Mouse (Mus musculus) CH12.LX (cell line): ENCODE results near the gene Tpk1. TPM values are rescaled to one million over a fixed set of nuclear protein-coding genes. Genes with fewer than 3 reads are reported as not detected.
A peak's percentile ranks its signal among the peaks of the same experiment; 100 is the strongest.

Source experiments
- DNase-seq: peaks from one replicate; pipeline ENCODE4 v3.0.0-alpha.2; 2013; ENCODE audit errors: extremely low read depth
- H3K27ac ChIP-seq: 2 replicates; pipeline ENCODE4 v1.5.1; 2012; ENCODE audit warnings: low read depth, mild to moderate bottlenecking, control low read depth, moderate library complexity; ENCODE audit not compliant: insufficient read depth
- H3K27me3 ChIP-seq: replicated peaks from 2 replicates; pipeline ENCODE3; 2012; ENCODE audit warnings: inconsistent platforms
- H3K36me3 ChIP-seq, 2 experiments: replicated peaks in 1 of 2; 2 replicates each; pipeline versions ENCODE3 to v1.6.1; 2012; ENCODE audit warnings: inconsistent platforms in 1 of 2, low read length in 1 of 2, mild to moderate bottlenecking in 1 of 2, mixed read lengths in 1 of 2, moderate library complexity in 1 of 2; ENCODE audit not compliant: control insufficient read depth in 1 of 2, insufficient read depth in 1 of 2
- H3K4me1 ChIP-seq, 2 experiments: 2 replicates each; pipeline ENCODE4 v1.6.1; 2012; ENCODE audit warnings: inconsistent platforms in 1 of 2, moderate library complexity in 1 of 2; ENCODE audit not compliant: insufficient read depth in 2 of 2, control insufficient read depth in 1 of 2
- H3K4me2 ChIP-seq: 2 replicates; pipeline ENCODE4 v1.6.1; 2012; ENCODE audit warnings: low read depth, mild to moderate bottlenecking, control low read depth; ENCODE audit not compliant: poor library complexity, insufficient read depth, severe bottlenecking
- H3K4me3 ChIP-seq, 3 experiments: fragments of 150-350 bp in 1 of 3; sonication (generic) in 1 of 3; replicated peaks in 1 of 3; 2 replicates each; pipeline versions ENCODE3 to v1.5.1; 2011 to 2012; ENCODE audit warnings: low read depth in 2 of 3, low read length in 2 of 3, mild to moderate bottlenecking in 2 of 3, moderate library complexity in 2 of 3, control low read depth in 1 of 3, improper control_type of control experiment in 1 of 3, inconsistent platforms in 1 of 3, mixed read lengths in 1 of 3; ENCODE audit not compliant: poor library complexity in 1 of 3
- H3K79me2 ChIP-seq: replicated peaks from 2 replicates; pipeline ENCODE4 v1.6.1; 2012; ENCODE audit warnings: mild to moderate bottlenecking, moderate library complexity; ENCODE audit not compliant: control insufficient read depth, poor library complexity, insufficient read depth, severe bottlenecking; ENCODE audit errors: extremely low read depth
- H3K9ac ChIP-seq: 2 replicates; pipeline ENCODE4 v1.6.1; 2012; ENCODE audit warnings: low read depth, mild to moderate bottlenecking, control low read depth, moderate library complexity; ENCODE audit not compliant: insufficient read depth
- H3K9me3 ChIP-seq: replicated peaks from 2 replicates; pipeline ENCODE3; 2012; ENCODE audit warnings: low read length, inconsistent platforms, mixed read lengths
- BHLHE40 ChIP-seq: IDR thresholded peaks from 2 replicates; pipeline ENCODE4 v1.6.1; 2011; ENCODE audit warnings: mild to moderate bottlenecking, low read depth, low read length, improper control_type of control experiment
- CHD1 ChIP-seq: IDR thresholded peaks from 2 replicates; pipeline ENCODE4 v1.6.1; 2012; ENCODE audit warnings: low read depth, low read length, improper control_type of control experiment, inconsistent platforms
- CHD2 ChIP-seq: IDR thresholded peaks from 2 replicates; pipeline ENCODE4 v1.6.1; 2011; ENCODE audit warnings: low read length, improper control_type of control experiment
- CTCF ChIP-seq, 2 experiments: IDR thresholded peaks in 1 of 2; conservative IDR thresholded peaks in 1 of 2; 2 replicates each; pipeline ENCODE4 v1.5.1; 2011 to 2012; ENCODE audit warnings: low read depth in 2 of 2, low read length in 2 of 2, improper control_type of control experiment in 1 of 2, inconsistent platforms in 1 of 2, mild to moderate bottlenecking in 1 of 2, moderate library complexity in 1 of 2
- E2F4 ChIP-seq: IDR thresholded peaks from 2 replicates; pipeline ENCODE4 v1.6.1; 2011; ENCODE audit warnings: low read depth, low read length, improper control_type of control experiment; ENCODE audit not compliant: insufficient replicate concordance
- ELF1 ChIP-seq: IDR thresholded peaks from 2 replicates; pipeline ENCODE4 v1.6.1; 2014; ENCODE audit warnings: low read depth, mild to moderate bottlenecking, inconsistent platforms, low read length, improper control_type of control experiment
- EP300 ChIP-seq: IDR thresholded peaks from 2 replicates; pipeline ENCODE4 v1.6.1; 2011; ENCODE audit warnings: low read length, improper control_type of control experiment
- HCFC1 ChIP-seq: IDR thresholded peaks from 2 replicates; pipeline ENCODE4 v1.6.1; 2012; ENCODE audit warnings: low read depth, mild to moderate bottlenecking, inconsistent platforms, low read length, improper control_type of control experiment
- JUN ChIP-seq: IDR thresholded peaks from 2 replicates; pipeline ENCODE4 v1.6.1; 2011; ENCODE audit warnings: low read depth, mild to moderate bottlenecking, low read length, improper control_type of control experiment, moderate library complexity; ENCODE audit not compliant: insufficient read depth
- JUND ChIP-seq: conservative IDR thresholded peaks from 2 replicates; pipeline ENCODE4 v1.6.1; 2011; ENCODE audit warnings: low read depth, low read length, improper control_type of control experiment
- KAT2A ChIP-seq: IDR thresholded peaks from 2 replicates; pipeline ENCODE4 v1.6.1; 2012; ENCODE audit warnings: low read length, improper control_type of control experiment, inconsistent platforms; ENCODE audit not compliant: insufficient replicate concordance
- MAFK ChIP-seq: IDR thresholded peaks from 2 replicates; pipeline ENCODE4 v1.6.1; 2011; ENCODE audit warnings: low read length, improper control_type of control experiment; ENCODE audit not compliant: insufficient replicate concordance
- MXI1 ChIP-seq: IDR thresholded peaks from 2 replicates; pipeline ENCODE4 v1.6.1; 2011; ENCODE audit warnings: mild to moderate bottlenecking, low read depth, low read length, improper control_type of control experiment
- NELFE ChIP-seq: IDR thresholded peaks from 2 replicates; pipeline ENCODE4 v1.6.1; 2011; ENCODE audit warnings: low read depth, low read length, improper control_type of control experiment
- NRF1 ChIP-seq: IDR thresholded peaks from 2 replicates; pipeline ENCODE4 v1.6.1; 2014; ENCODE audit warnings: low read depth, mild to moderate bottlenecking, inconsistent platforms, low read length, improper control_type of control experiment, moderate library complexity
- PAX5 ChIP-seq: IDR thresholded peaks from 2 replicates; pipeline ENCODE4 v1.6.1; 2012; ENCODE audit warnings: low read length, inconsistent platforms, mixed read lengths
- POLR2A ChIP-seq: IDR thresholded peaks from 2 replicates; pipeline ENCODE4 v1.6.1; 2011; ENCODE audit warnings: low read depth, mild to moderate bottlenecking, improper control_type of control experiment, low read length
- POLR2AphosphoS2 ChIP-seq: IDR thresholded peaks from 2 replicates; pipeline ENCODE4 v1.6.1; 2011; ENCODE audit warnings: low read depth, low read length, improper control_type of control experiment
- RAD21 ChIP-seq: IDR thresholded peaks from 2 replicates; pipeline ENCODE4 v1.6.1; 2011; ENCODE audit warnings: low read depth, mild to moderate bottlenecking, low read length, improper control_type of control experiment, moderate library complexity
- TBP ChIP-seq: conservative IDR thresholded peaks from 2 replicates; pipeline ENCODE4 v1.6.1; 2011; ENCODE audit warnings: low read depth, low read length, improper control_type of control experiment
- UBTF ChIP-seq: IDR thresholded peaks from 2 replicates; pipeline ENCODE4 v1.6.1; 2012; ENCODE audit warnings: low read depth, mild to moderate bottlenecking, inconsistent platforms, low read length, improper control_type of control experiment, moderate library complexity
- ZC3H11A ChIP-seq: IDR thresholded peaks from 2 replicates; pipeline ENCODE4 v1.6.1; 2012; ENCODE audit warnings: low read depth, mild to moderate bottlenecking, inconsistent platforms, low read length, improper control_type of control experiment
- ZKSCAN1 ChIP-seq: IDR thresholded peaks from 2 replicates; pipeline ENCODE4 v1.6.1; 2012; ENCODE audit warnings: low read depth, inconsistent platforms, low read length, improper control_type of control experiment, borderline replicate concordance
- dilution Hi-C: fragments of 300-500 bp; cut with MboI; formaldehyde crosslinking; loops from 2 replicates; pipeline ENCODE4 v1.14.3; 2020; ENCODE audit warnings: low sequenced_read_pairs; ENCODE audit not compliant: extremely low pct_unique_long_range_greater_than_20kb, extremely low pct_ligation_motif_present
- in situ Hi-C: fragments of 300-500 bp; cut with MboI; formaldehyde crosslinking; loops from 3 replicates; pipeline ENCODE4 v1.14.3; 2019; ENCODE audit warnings: low sequenced_read_pairs, low pct_ligation_motif_present, low pct_unique_long_range_greater_than_20kb, mixed read lengths
- polyA plus RNA-seq: library from polyadenylated mRNA; unstranded; fragments of >175 nt; gene quantifications from 2 replicates; pipeline ENCODE4 v1.2.1, GENCODE M21; 2012; ENCODE audit warnings: low read depth; ENCODE audit not compliant: insufficient read length
- total RNA-seq, 2 experiments: library from RNA; depleted of rRNA; stranded (reverse); fragments of 300-350 nt in 1 of 2; fragments of >200 nt in 1 of 2; gene quantifications; 2 replicates each; pipeline ENCODE4 v1.2.3; 2012 to 2014

The Tpk1 gene
- total and polyA plus RNA-seq, 3 experiments: 3.9 to 6.3 (median 4.8) TPM

DNA sequence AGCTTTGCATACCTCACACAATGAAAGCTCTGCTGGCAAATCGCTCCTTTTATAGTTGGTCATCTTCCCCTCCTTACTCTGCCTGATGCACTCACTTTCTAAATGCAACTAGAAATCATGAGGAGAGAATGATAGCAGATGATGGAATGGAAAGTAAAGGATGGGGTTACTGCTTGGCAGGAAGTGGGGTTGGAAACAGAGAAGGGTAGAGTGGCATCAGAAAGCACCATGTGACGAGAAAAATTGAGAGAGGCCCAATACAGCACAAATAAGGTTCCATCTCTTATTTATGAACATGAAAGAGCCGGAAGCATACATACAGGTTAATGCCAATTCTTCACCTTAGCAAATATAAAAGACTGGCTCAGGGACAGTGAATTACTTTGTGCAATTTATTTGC, 133.3 kb downstream of the Tpk1 start:
- Histone ChIP-seq H3K9ac (no peak overlapping the region), H3K27me3 (no peaks in the 10 kb centered on the region), H3K36me3 (no peaks in the 10 kb centered on the region), H3K79me2 (no peaks in the 10 kb centered on the region)
- no peak for TF ChIP-seq RAD21
- TF ChIP-seq HCFC1: no peak
- no peak for TF ChIP-seq EP300
- no peak for TF ChIP-seq NELFE
- TF ChIP-seq MAFK: no peak
- no peak for TF ChIP-seq ELF1
- no peak for TF ChIP-seq PAX5
- no peak for TF ChIP-seq JUN
- TF ChIP-seq CHD1: no peak
- no peak for TF ChIP-seq NRF1
- TF ChIP-seq POLR2AphosphoS2: no peak
- TF ChIP-seq POLR2A: no peak
- TF ChIP-seq UBTF: no peak
- TF ChIP-seq, all 38 proteins: peak for 0
- no peak overlapping the region for H3K4me2 ChIP-seq
- no peak overlapping the region for H3K27ac ChIP-seq
- peaks cover 0 to 5% of the 10 kb centered on the region in 2 experiments; a peak in 1 of 4 replicates for H3K4me1 ChIP-seq
- no peaks in the 10 kb centered on the region for H3K9me3 ChIP-seq
- DNase-seq: peak; percentile 16
- dilution Hi-C loops: no loop called here
- in situ Hi-C loops: no loop called here
- H3K4me3 ChIP-seq: no peak overlapping the region

DNA sequence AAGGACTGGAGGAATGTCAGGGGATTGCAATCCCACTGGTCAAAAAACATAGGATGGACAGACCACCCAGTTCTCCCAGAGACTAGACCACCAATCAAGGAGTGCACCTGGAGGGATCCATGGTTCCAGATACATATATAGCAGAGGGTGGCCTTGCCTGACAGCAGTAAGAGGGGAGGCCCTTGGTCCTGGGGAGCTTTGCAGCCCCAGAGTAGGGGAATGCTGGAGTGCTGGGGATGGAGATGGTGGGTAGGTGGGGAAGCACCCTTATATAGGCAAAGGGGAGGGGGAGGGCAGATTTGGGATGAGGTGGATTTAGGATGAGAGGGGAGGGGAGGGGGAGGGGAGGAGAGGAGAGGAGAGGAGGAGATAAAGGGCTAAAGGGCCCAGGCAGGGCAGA, 134.1 kb downstream of the Tpk1 start:
- Histone ChIP-seq H3K9me3 (no peaks in the 10 kb centered on the region), H3K9ac (no peak overlapping the region), H3K27ac (no peak overlapping the region), H3K36me3 (no peaks in the 10 kb centered on the region), H3K27me3 (no peaks in the 10 kb centered on the region), H3K79me2 (no peaks in the 10 kb centered on the region), H3K4me3 (no peak overlapping the region), H3K4me1 (peaks cover 0 to 5% of the 10 kb centered on the region in 2 experiments; a peak in 1 of 4 replicates), H3K4me2 (no peak overlapping the region)
- in situ Hi-C loops: no loop called here
- TF ChIP-seq CHD2 (no peak), ELF1 (no peak), TBP (no peak), POLR2AphosphoS2 (no peak), POLR2A (no peak), NRF1 (no peak), ZKSCAN1 (no peak), KAT2A (no peak), CTCF (conservative IDR thresholded peaks at IDR 0.05 in 1 of 2, IDR thresholded peaks at IDR 0.05 in 1 of 2; ENCODE audit: low read depth in 2 of 2, low read length in 2 of 2) (no peak), HCFC1 (no peak), CHD1 (no peak), PAX5 (no peak), ZC3H11A (no peak), BHLHE40 (no peak), E2F4 (no peak), RAD21 (no peak), JUND (no peak), MXI1 (no peak)
- no peak for DNase-seq
- dilution Hi-C loops: no loop called here
